Mouse (Mus musculus) lung, postnatal 0 days (tissue): ENCODE measurements at regions not wholly inside any gene's neighbourhood (a gene's known extent, or its start where the extent isn't known, plus 50 kb on each side); places are given as distances from the start of the nearest gene placed in this dataset.

Source experiments
- ATAC-seq: fragments of 200-750 bp; cut with Nextera tagmentation; 2 replicates; pipeline ENCODE4 v1.8.0; 2017; ENCODE audit warnings: moderate library complexity
- DNase-seq: peaks from one replicate; pipeline ENCODE4 v3.0.0-alpha.2; 2016; ENCODE audit warnings: low spot score
- H3K27ac ChIP-seq: fragments of 300-500 bp; sonication (generic); 2 replicates; pipeline ENCODE4 v1.5.1; 2014; ENCODE audit warnings: antibody characterized with exemption, mild to moderate bottlenecking, low read length, mixed read lengths
- H3K27me3 ChIP-seq: fragments of 300-500 bp; sonication (generic); replicated peaks from 2 replicates; pipeline ENCODE4 v1.6.1; 2014; ENCODE audit warnings: low read length, mixed read lengths; ENCODE audit not compliant: insufficient read depth
- H3K36me3 ChIP-seq: fragments of 300-500 bp; sonication (generic); 2 replicates; pipeline ENCODE4 v1.6.1; 2014; ENCODE audit warnings: low read length, mixed read lengths; ENCODE audit not compliant: insufficient read depth
- H3K4me1 ChIP-seq: fragments of 300-500 bp; sonication (generic); 2 replicates; pipeline ENCODE4 v1.6.1; 2014; ENCODE audit warnings: antibody characterized with exemption, low read depth, low read length, mixed read lengths; ENCODE audit not compliant: insufficient read depth
- H3K4me2 ChIP-seq: fragments of 300-500 bp; sonication (generic); replicated peaks from 2 replicates; pipeline ENCODE4 v1.6.1; 2014; ENCODE audit warnings: low read depth, mild to moderate bottlenecking, low read length, moderate library complexity, mixed read lengths
- H3K4me3 ChIP-seq: fragments of 300-500 bp; sonication (generic); 2 replicates; pipeline ENCODE4 v1.5.1; 2014; ENCODE audit warnings: low read depth, low read length
- H3K9ac ChIP-seq: fragments of 300-500 bp; sonication (generic); replicated peaks from 2 replicates; pipeline ENCODE4 v1.6.1; 2014; ENCODE audit warnings: low read depth, mild to moderate bottlenecking
- H3K9me3 ChIP-seq: fragments of 300-500 bp; sonication (generic); 2 replicates; pipeline ENCODE4 v1.6.1; 2016; ENCODE audit warnings: low read length, mixed read lengths
- CTCF ChIP-seq: IDR thresholded peaks from 2 replicates; pipeline ENCODE4 v1.5.1; 2016; ENCODE audit warnings: antibody characterized with exemption, mild to moderate bottlenecking
- EP300 ChIP-seq: IDR thresholded peaks from 2 replicates; pipeline ENCODE4 v1.6.1; 2016; ENCODE audit warnings: antibody characterized with exemption, mild to moderate bottlenecking, control low read depth
- WGBS: fragments of 180-500 bp; shearing (Covaris S2); extraction: QIAGEN DNeasy Blood & Tissue Kit; methylation state at CpG from one replicate; pipeline ENCODE4 v1.1.7; 2014; 5-methylcytosine and 5-hydroxymethylcytosine counted together

GRCm38 (mm10) chr3:156208420-156208819 is 353.2 kb upstream of the Negr1 start:
- ATAC-seq (no peak), DNase-seq (no peak)

GRCm38 (mm10) chr3:156210827-156211226 is 350.8 kb upstream of the Negr1 start:
- 87% methylated on average over 4 of the region's 4 CpGs for WGBS
- no peak overlapping the region for H3K4me3 ChIP-seq
- H3K4me1 ChIP-seq = no peaks in the 10 kb centered on the region
- no peak for TF ChIP-seq EP300
- no peak for TF ChIP-seq CTCF
- DNase-seq = no peak
- H3K36me3 ChIP-seq = no peaks in the 10 kb centered on the region
- no peaks in the 10 kb centered on the region for H3K9me3 ChIP-seq
- no peak for ATAC-seq
- H3K27ac ChIP-seq = no peak overlapping the region
- H3K27me3 ChIP-seq = no peaks in the 10 kb centered on the region
- no peak overlapping the region for H3K4me2 ChIP-seq
- no peak overlapping the region for H3K9ac ChIP-seq

More at GRCm38 (mm10) chr3:156208420-156208819, 353.2 kb upstream of the Negr1 start:
- Histone ChIP-seq H3K9ac (no peak overlapping the region), H3K27me3 (no peaks in the 10 kb centered on the region), H3K4me1 (no peaks in the 10 kb centered on the region), H3K4me3 (no peak overlapping the region), H3K9me3 (no peaks in the 10 kb centered on the region), H3K36me3 (no peaks in the 10 kb centered on the region), H3K4me2 (no peak overlapping the region), H3K27ac (no peak overlapping the region)
- TF ChIP-seq CTCF (no peak), EP300 (no peak)
- 16% methylated on average over 1 of the region's 1 CpGs for WGBS

- H3K36me3 ChIP-seq = no peaks in the 10 kb centered on the region
- DNase-seq = no peak
- H3K27ac ChIP-seq = no peak overlapping the region
- no peak overlapping the region for H3K4me2 ChIP-seq
- no peak overlapping the region for H3K4me3 ChIP-seq
- no peak for TF ChIP-seq EP300
- WGBS = 16% methylated on average over 1 of the region's 1 CpGs
- no peaks in the 10 kb centered on the region for H3K4me1 ChIP-seq
- no peaks in the 10 kb centered on the region for H3K9me3 ChIP-seq
- no peak overlapping the region for H3K9ac ChIP-seq
- no peak for ATAC-seq
- H3K27me3 ChIP-seq = no peaks in the 10 kb centered on the region
Measured at GRCm38 (mm10) chr3:156214823-156215222, 346.8 kb upstream of the Negr1 start.

- no peak for ATAC-seq
- Histone ChIP-seq H3K4me1 (no peaks in the 10 kb centered on the region), H3K27me3 (no peaks in the 10 kb centered on the region), H3K4me3 (no peak overlapping the region), H3K9me3 (no peaks in the 10 kb centered on the region), H3K9ac (no peak overlapping the region), H3K27ac (no peak overlapping the region), H3K36me3 (no peaks in the 10 kb centered on the region), H3K4me2 (no peak overlapping the region)
- TF ChIP-seq CTCF = no peak
- TF ChIP-seq EP300 = no peak
- 60% methylated on average over 2 of the region's 2 CpGs for WGBS
- no peak for DNase-seq
Measured at GRCm38 (mm10) chr3:156232111-156232510, 329.5 kb upstream of the Negr1 start.

GRCm38 (mm10) chr3:156235955-156236354 is 325.6 kb upstream of the Negr1 start:
- Histone ChIP-seq H3K27me3 (no peaks in the 10 kb centered on the region), H3K36me3 (no peaks in the 10 kb centered on the region), H3K4me1 (no peaks in the 10 kb centered on the region), H3K27ac (no peak overlapping the region), H3K9me3 (no peaks in the 10 kb centered on the region), H3K4me3 (no peak overlapping the region), H3K4me2 (no peak overlapping the region), H3K9ac (no peak overlapping the region)
- TF ChIP-seq EP300 = no peak
- TF ChIP-seq CTCF = no peak
- no peak for ATAC-seq
- DNase-seq = no peak
- 71% methylated on average over 4 of the region's 4 CpGs for WGBS

- H3K4me1 ChIP-seq = no peaks in the 10 kb centered on the region
- WGBS = 82% methylated on average over 6 of the region's 6 CpGs
- H3K4me2 ChIP-seq = no peak overlapping the region
- DNase-seq (no peak), ATAC-seq (no peak)
- no peaks in the 10 kb centered on the region for H3K27me3 ChIP-seq
- no peak for TF ChIP-seq EP300
- TF ChIP-seq CTCF = no peak
- H3K9me3 ChIP-seq = no peaks in the 10 kb centered on the region
- no peak overlapping the region for H3K27ac ChIP-seq
- no peaks in the 10 kb centered on the region for H3K36me3 ChIP-seq
- H3K9ac ChIP-seq = no peak overlapping the region
- no peak overlapping the region for H3K4me3 ChIP-seq
Measured at GRCm38 (mm10) chr3:156252256-156252861, 309.2 kb upstream of the Negr1 start.
